8 mouse cellular contexts compared by ENCODE assay signal in the genomic region with DNA sequence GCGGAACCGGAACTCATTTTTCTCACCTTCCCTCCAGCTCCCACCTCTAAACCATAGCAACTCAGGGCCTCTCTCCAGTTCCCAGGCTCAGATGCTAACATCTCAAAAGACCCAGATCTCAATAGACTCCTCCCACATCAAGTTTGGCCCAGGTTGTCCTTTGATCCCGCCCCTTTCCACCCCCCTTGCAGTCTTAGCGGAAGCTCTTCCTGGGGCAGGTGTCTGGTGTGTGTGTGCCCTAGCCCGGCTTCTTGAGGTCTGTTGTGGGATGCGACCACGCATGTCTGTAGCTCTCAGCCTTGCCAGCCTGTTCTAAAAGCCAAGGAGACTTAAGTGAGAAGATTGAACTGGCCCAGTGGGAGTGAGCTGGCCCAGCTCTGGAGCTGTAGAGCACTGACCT. TPM values are rescaled to one million over a fixed set of nuclear protein-coding genes. Genes with fewer than 3 reads are reported as not detected.
DNase-seq lines count a peak whose midpoint lies in the region; ATAC-seq and TF ChIP-seq lines count a peak whose summit lies in the region.

No protein-coding gene starts in this region.

- peak overlapping the region; percentile 8; the same call in 1 of the 2 replicates for H3K9ac ChIP-seq in CH12.LX (ENCODE audit: insufficient read depth, low read depth)
- H3K9ac ChIP-seq in forebrain, embryonic 13.5 days = peak overlapping the region; percentile 61
- peak overlapping the region; percentile 71 for H3K9ac ChIP-seq in liver, embryonic 13.5 days
- peak overlapping the region; percentile 37 for H3K9ac ChIP-seq in neural tube, embryonic 15.5 days (replicated peaks)

- TF ChIP-seq POLR2A in CH12.LX (IDR thresholded peaks at IDR 0.05; ENCODE audit: low read depth, low read length) = no peak

- peak overlapping the region; percentile 58 to 72 (median 60) for H3K4me3 ChIP-seq in CH12.LX (replicated peaks in 1 of 3; ENCODE audit: low read depth in 2 of 3, low read length in 2 of 3, poor library complexity in 1 of 3)
- peak overlapping the region; percentile 42 for H3K4me3 ChIP-seq in forebrain, embryonic 13.5 days
- peak overlapping the region; percentile 59 for H3K4me3 ChIP-seq in liver, embryonic 13.5 days (replicated peaks)
- H3K4me3 ChIP-seq in neural tube, embryonic 15.5 days (replicated peaks) = peak overlapping the region; percentile 43

- peaks cover 9 to 55% of the 10 kb centered on the region in 2 experiments for H3K4me1 ChIP-seq in CH12.LX (ENCODE audit: control insufficient read depth in 1 of 2, insufficient read depth in 2 of 2)
- H3K4me1 ChIP-seq in forebrain, embryonic 13.5 days = peaks cover 48% of the 10 kb centered on the region
- peaks cover 72% of the 10 kb centered on the region for H3K4me1 ChIP-seq in liver, embryonic 13.5 days (replicated peaks)
- H3K4me1 ChIP-seq in neural tube, embryonic 15.5 days = peaks cover 64% of the 10 kb centered on the region

- H3K9me3 ChIP-seq in CH12.LX (replicated peaks; ENCODE audit: low read length) = no peaks in the 10 kb centered on the region
- H3K9me3 ChIP-seq in forebrain, embryonic 13.5 days (replicated peaks) = no peaks in the 10 kb centered on the region
- no peaks in the 10 kb centered on the region for H3K9me3 ChIP-seq in liver, embryonic 13.5 days (replicated peaks)
- no peaks in the 10 kb centered on the region for H3K9me3 ChIP-seq in neural tube, embryonic 15.5 days (replicated peaks)

- peak overlapping the region; percentile 75 for H3K27ac ChIP-seq in CH12.LX (ENCODE audit: insufficient read depth, low read depth)
- peak overlapping the region; percentile 36; the same call in 1 of the 2 replicates for H3K27ac ChIP-seq in forebrain, embryonic 13.5 days
- peak overlapping the region; percentile 75 for H3K27ac ChIP-seq in liver, embryonic 13.5 days
- no peak overlapping the region for H3K27ac ChIP-seq in neural tube, embryonic 15.5 days (replicated peaks)

- ATAC-seq in forebrain, embryonic 13.5 days = no peak
- ATAC-seq in liver, embryonic 13.5 days (ENCODE audit: low read depth) = no peak
- ATAC-seq in neural tube, embryonic 15.5 days (ENCODE audit: low FRiP score) = peak; percentile 11; the same call in 1 of the 2 replicates
- ATAC-seq in erythroid progenitor cell, adult 5-6 weeks (replicated peaks; ENCODE audit: low FRiP score, poor library complexity, severe bottlenecking) = no peak

- intact Hi-C loops in left cerebral cortex, postnatal 10 days (cut with DNase I) = no loop called here

- dilution Hi-C loops in CH12.LX (cut with MboI; ENCODE audit: extremely low pct_ligation_motif_present, extremely low pct_unique_long_range_greater_than_20kb, low sequenced_read_pairs) = no loop called here

- in situ Hi-C loops in CH12.LX (cut with MboI; ENCODE audit: low pct_ligation_motif_present, low pct_unique_long_range_greater_than_20kb, low sequenced_read_pairs) = no loop called here

- H3K36me3 ChIP-seq in CH12.LX (replicated peaks in 1 of 2; ENCODE audit: control insufficient read depth in 1 of 2, insufficient read depth in 1 of 2, low read length in 1 of 2) = peaks cover 57 to 79% of the 10 kb centered on the region in 2 experiments
- peaks cover 94% of the 10 kb centered on the region for H3K36me3 ChIP-seq in forebrain, embryonic 13.5 days (ENCODE audit: poor library complexity, severe bottlenecking)
- H3K36me3 ChIP-seq in liver, embryonic 13.5 days = peaks cover 94% of the 10 kb centered on the region
- peaks cover 62% of the 10 kb centered on the region for H3K36me3 ChIP-seq in neural tube, embryonic 15.5 days

- WGBS in forebrain, embryonic 13.5 days = 45% methylated on average over 7 of the region's 7 CpGs
- WGBS in liver, embryonic 13.5 days (ENCODE audit: insufficient replicate concordance) = 25% methylated on average over 7 of the region's 7 CpGs
- 36% methylated on average over 7 of the region's 7 CpGs for WGBS in neural tube, embryonic 15.5 days

- no peak for TF ChIP-seq EP300 in CH12.LX (IDR thresholded peaks at IDR 0.05; ENCODE audit: low read length)

- peak; percentile 73 to 77 for DNase-seq in B cell, adult 2 months
- peak; percentile 81 for DNase-seq in CH12.LX (ENCODE audit: extremely low read depth)
- DNase-seq in liver, embryonic 13.5 days = no peak
- no peak for DNase-seq in left cerebral cortex, postnatal 10 days (ENCODE audit: extremely low spot score in 1 of 2, low spot score in 2 of 2)
- no peak for DNase-seq in kidney, adult 11 months

- TF ChIP-seq CTCF in CH12.LX (conservative IDR thresholded peaks at IDR 0.05 in 1 of 2, IDR thresholded peaks at IDR 0.05 in 1 of 2; ENCODE audit: low read depth in 2 of 2, low read length in 2 of 2) = no peak

- H3K27me3 ChIP-seq in CH12.LX (replicated peaks) = no peaks in the 10 kb centered on the region
- H3K27me3 ChIP-seq in forebrain, embryonic 13.5 days = no peaks in the 10 kb centered on the region
- H3K27me3 ChIP-seq in liver, embryonic 13.5 days = no peaks in the 10 kb centered on the region
- no peaks in the 10 kb centered on the region for H3K27me3 ChIP-seq in neural tube, embryonic 15.5 days (replicated peaks)

- peaks cover 37% of the 10 kb centered on the region for H3K79me2 ChIP-seq in CH12.LX (replicated peaks; ENCODE audit: control insufficient read depth, extremely low read depth, insufficient read depth, poor library complexity, severe bottlenecking)

- H3K4me2 ChIP-seq in CH12.LX (ENCODE audit: insufficient read depth, low read depth, poor library complexity, severe bottlenecking) = peak overlapping the region; percentile 54
- H3K4me2 ChIP-seq in forebrain, embryonic 13.5 days = peak overlapping the region; percentile 69
- peak overlapping the region; percentile 77 for H3K4me2 ChIP-seq in liver, embryonic 13.5 days
- peak overlapping the region; percentile 73 for H3K4me2 ChIP-seq in neural tube, embryonic 15.5 days

- TF ChIP-seq RAD21 in CH12.LX (IDR thresholded peaks at IDR 0.05; ENCODE audit: low read depth, low read length) = no peak

TF ChIP-seq in CH12.LX, 34 proteins besides CTCF, POLR2A, EP300 and RAD21 (continues in another document):
- TF ChIP-seq UBTF (IDR thresholded peaks at IDR 0.05; ENCODE audit: low read depth, low read length) (no peak), SMC3 (IDR thresholded peaks at IDR 0.05; ENCODE audit: low read depth, low read length) (no peak), NRF1 (IDR thresholded peaks at IDR 0.05; ENCODE audit: low read depth, low read length) (no peak), JUND (conservative IDR thresholded peaks at IDR 0.05; ENCODE audit: low read depth, low read length) (no peak), RCOR1 (conservative IDR thresholded peaks at IDR 0.05; ENCODE audit: low read depth, low read length) (no peak; the same call in 1 of the 2 replicates), CHD1 (IDR thresholded peaks at IDR 0.05; ENCODE audit: low read depth, low read length) (no peak), ZKSCAN1 (IDR thresholded peaks at IDR 0.05; ENCODE audit: borderline replicate concordance, low read depth, low read length) (no peak)

RNA-seq across cellular contexts. Expression of a gene that starts 8.6 kb away (rescaled TPM):
- total RNA-seq in CH12.LX (2012; rRNA removed) = 2.3 and 2.6 TPM in 2 replicates
- total RNA-seq in CH12.LX (2014; rRNA removed) = 0.50 and 0.70 TPM in 2 replicates
- polyA plus RNA-seq in CH12.LX (2012; ENCODE audit: insufficient read length, low read depth) = 8.0 and 9.1 TPM in 2 replicates
- polyA plus RNA-seq in forebrain, embryonic 13.5 days (2015; fragmentation: Nextera tagmentation; extraction: Ambion mirVana) = 13.4 and 13.9 TPM in 2 replicates
- polyA plus RNA-seq in liver, embryonic 13.5 days (2015; fragmentation: Nextera tagmentation; extraction: Ambion mirVana) = 3.4 and 3.8 TPM in 2 replicates
- 10.5 and 11.2 TPM in 2 replicates for polyA plus RNA-seq in neural tube, embryonic 15.5 days (2015; fragmentation: Nextera tagmentation; extraction: Ambion mirVana)
- total RNA-seq in left cerebral cortex, postnatal 10 days (2021) = 10 to 100 TPM; 30.3 to 32.6 TPM
- 29.8 and 41.8 TPM in 2 replicates for total RNA-seq in erythroid progenitor cell, adult 5-6 weeks (2015; ENCODE audit: low replicate concordance)
- 20.2 and 23.0 TPM in 2 replicates for total RNA-seq in erythroid progenitor cell, adult 5-6 weeks (2017; ENCODE audit: low replicate concordance)

RNA-seq across cellular contexts. Expression of a gene that starts 18.1 kb away (rescaled TPM):
- total RNA-seq in CH12.LX (2012; rRNA removed) (46.5 and 56.9 TPM in 2 replicates), CH12.LX (2014; rRNA removed) (32.6 and 33.6 TPM in 2 replicates)
- 38.2 and 45.4 TPM in 2 replicates for polyA plus RNA-seq in CH12.LX (2012; ENCODE audit: insufficient read length, low read depth)
- polyA plus RNA-seq in forebrain, embryonic 13.5 days (2015; fragmentation: Nextera tagmentation; extraction: Ambion mirVana) = 4.3 and 5.0 TPM in 2 replicates
- polyA plus RNA-seq in liver, embryonic 13.5 days (2015; fragmentation: Nextera tagmentation; extraction: Ambion mirVana) = 2.5 and 3.4 TPM in 2 replicates
- polyA plus RNA-seq in neural tube, embryonic 15.5 days (2015; fragmentation: Nextera tagmentation; extraction: Ambion mirVana) = 19.2 and 20.9 TPM in 2 replicates
- 10 to 100 TPM; 56.0 to 56.7 TPM for total RNA-seq in left cerebral cortex, postnatal 10 days (2021)
- total RNA-seq in erythroid progenitor cell, adult 5-6 weeks (2015; ENCODE audit: low replicate concordance) = 1.7 and 3.2 TPM in 2 replicates
- total RNA-seq in erythroid progenitor cell, adult 5-6 weeks (2017; ENCODE audit: low replicate concordance) = 1.4 and 7.7 TPM in 2 replicates

RNA-seq across cellular contexts. Expression of a gene that starts 18.6 kb away (rescaled TPM):
- total RNA-seq in CH12.LX (2012; rRNA removed) = 35.5 and 37.9 TPM in 2 replicates
- total RNA-seq in CH12.LX (2014; rRNA removed) = 28.6 and 30.8 TPM in 2 replicates
- 38.0 and 46.2 TPM in 2 replicates for polyA plus RNA-seq in CH12.LX (2012; ENCODE audit: insufficient read length, low read depth)
- 75.5 and 77.3 TPM in 2 replicates for polyA plus RNA-seq in forebrain, embryonic 13.5 days (2015; fragmentation: Nextera tagmentation; extraction: Ambion mirVana)
- polyA plus RNA-seq in liver, embryonic 13.5 days (2015; fragmentation: Nextera tagmentation; extraction: Ambion mirVana) = 76.0 and 76.3 TPM in 2 replicates
- polyA plus RNA-seq in neural tube, embryonic 15.5 days (2015; fragmentation: Nextera tagmentation; extraction: Ambion mirVana) = 79.5 and 81.1 TPM in 2 replicates
- 10 to 100 TPM; 37.9 to 38.9 TPM for total RNA-seq in left cerebral cortex, postnatal 10 days (2021)
- 27.2 and 48.7 TPM in 2 replicates for total RNA-seq in erythroid progenitor cell, adult 5-6 weeks (2015; ENCODE audit: low replicate concordance)
- total RNA-seq in erythroid progenitor cell, adult 5-6 weeks (2017; ENCODE audit: low replicate concordance) = 52.2 and 63.8 TPM in 2 replicates

RNA-seq across cellular contexts. Expression of a gene that starts 31.9 kb away (rescaled TPM):
- not detected in 2 replicates for total RNA-seq in CH12.LX (2012; rRNA removed)
- total RNA-seq in CH12.LX (2014; rRNA removed) = 0.20 TPM in 1 of 2 replicates, not detected in the other
- not detected in 2 replicates for polyA plus RNA-seq in CH12.LX (2012; ENCODE audit: insufficient read length, low read depth)
- polyA plus RNA-seq in forebrain, embryonic 13.5 days (2015; fragmentation: Nextera tagmentation; extraction: Ambion mirVana) = not detected in 2 replicates
- 12.4 and 15.2 TPM in 2 replicates for polyA plus RNA-seq in liver, embryonic 13.5 days (2015; fragmentation: Nextera tagmentation; extraction: Ambion mirVana)
- polyA plus RNA-seq in neural tube, embryonic 15.5 days (2015; fragmentation: Nextera tagmentation; extraction: Ambion mirVana) = 0.50 TPM in 1 of 2 replicates, not detected in the other
- not detected for total RNA-seq in left cerebral cortex, postnatal 10 days (2021)
- not detected in 2 replicates for total RNA-seq in erythroid progenitor cell, adult 5-6 weeks (2015; ENCODE audit: low replicate concordance)
- total RNA-seq in erythroid progenitor cell, adult 5-6 weeks (2017; ENCODE audit: low replicate concordance) = not detected in 2 replicates

Comparison
In these comparisons a context has a peak if more than half of its experiments do, and no peak if none do; other contexts are left out.
1. DNase-seq: peak in B cell, adult 2 months (2 of 2) and CH12.LX (single experiment); none in liver, embryonic 13.5 days (single experiment), left cerebral cortex, postnatal 10 days (0 of 2) and kidney, adult 11 months (single experiment).
2. H3K9ac ChIP-seq: peak in every context shown above with its lines; median percentile 71 in liver, embryonic 13.5 days; 61 in forebrain, embryonic 13.5 days; 37 in neural tube, embryonic 15.5 days; 8 in CH12.LX.
3. Peak in every context shown above with its lines, with median percentiles within 50 percentile points of each other: H3K4me2 ChIP-seq and H3K4me3 ChIP-seq.